Mouse (Mus musculus) thymus, postnatal 10 days (tissue): ENCODE measurements around the gene Ush1g.

ENCODE experiments used
- DNase-seq, 2 experiments: peaks; one replicate each; pipeline ENCODE4 v3.0.0; 2021; ENCODE audit warnings: low spot score in 2 of 2

Ush1g gene

DNA sequence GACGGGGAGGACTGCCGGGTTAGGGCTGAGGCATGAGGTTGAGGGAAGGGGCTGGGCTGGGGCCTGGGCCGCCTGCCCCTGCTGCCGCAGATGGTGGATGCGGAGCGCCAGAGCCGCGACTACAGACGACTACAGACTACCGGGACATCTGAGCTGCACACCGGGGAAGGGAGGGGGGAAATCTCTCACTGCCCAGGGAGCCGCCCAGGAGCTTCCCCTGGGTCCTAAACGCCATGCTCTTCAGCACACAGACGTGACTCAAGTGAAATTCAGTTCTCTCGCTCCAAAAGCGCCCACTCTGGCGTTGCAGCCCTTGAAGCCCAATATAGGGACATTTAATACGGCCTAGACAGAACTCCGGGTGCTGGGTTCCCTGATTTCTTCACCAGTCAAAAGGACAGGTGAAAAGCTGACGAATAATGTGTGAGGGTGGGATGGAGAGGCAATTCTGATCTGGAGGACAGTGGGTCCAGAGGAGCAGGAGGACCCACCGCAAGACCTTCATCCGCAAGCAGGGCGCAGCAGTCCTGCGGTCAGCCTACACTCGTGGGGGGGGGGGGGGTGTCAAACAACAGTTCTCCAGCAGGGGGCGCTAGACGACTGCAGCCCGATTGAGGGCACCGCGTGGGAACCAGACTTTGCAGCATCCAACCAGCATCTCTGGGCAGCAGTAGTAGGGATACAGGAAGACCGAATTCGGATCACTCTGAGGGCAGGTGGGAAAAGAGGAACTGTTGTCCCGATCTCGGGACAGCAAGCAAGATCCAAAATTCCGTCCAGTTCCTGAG lies at the start of gene Ush1g:
Gene Ush1g, minus strand, starts transcription at position 136 of the 788 bp plus-strand sequence.
- DNase-seq, result peak in 1 of 2 experiments; percentile 66

GRCm38 (mm10) chr11:115371354-115371753 lies 49.5 kb upstream of the Ush1g start:
- DNase-seq, result no peak

DNA sequence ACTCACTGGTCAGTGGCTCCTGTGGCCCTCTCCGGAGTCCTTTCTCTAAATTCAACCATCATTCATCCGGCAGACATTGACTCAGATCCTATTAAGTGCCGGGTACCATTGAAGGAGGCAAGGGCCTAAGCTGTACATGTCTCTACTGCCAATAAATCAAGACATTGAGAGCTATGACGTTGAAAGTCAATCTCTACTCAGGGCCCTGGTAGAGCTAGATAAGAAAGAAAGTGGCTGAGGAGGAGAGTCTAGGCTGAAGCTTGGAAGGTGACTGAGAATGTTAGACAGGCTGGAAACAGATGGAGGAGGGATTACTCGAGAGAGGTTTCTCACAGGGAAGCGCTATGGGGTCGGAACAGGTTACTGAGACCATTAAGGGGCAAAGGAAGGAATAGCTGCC lies 48.5 kb upstream of the Ush1g start:
- DNase-seq, result no peak

DNA sequence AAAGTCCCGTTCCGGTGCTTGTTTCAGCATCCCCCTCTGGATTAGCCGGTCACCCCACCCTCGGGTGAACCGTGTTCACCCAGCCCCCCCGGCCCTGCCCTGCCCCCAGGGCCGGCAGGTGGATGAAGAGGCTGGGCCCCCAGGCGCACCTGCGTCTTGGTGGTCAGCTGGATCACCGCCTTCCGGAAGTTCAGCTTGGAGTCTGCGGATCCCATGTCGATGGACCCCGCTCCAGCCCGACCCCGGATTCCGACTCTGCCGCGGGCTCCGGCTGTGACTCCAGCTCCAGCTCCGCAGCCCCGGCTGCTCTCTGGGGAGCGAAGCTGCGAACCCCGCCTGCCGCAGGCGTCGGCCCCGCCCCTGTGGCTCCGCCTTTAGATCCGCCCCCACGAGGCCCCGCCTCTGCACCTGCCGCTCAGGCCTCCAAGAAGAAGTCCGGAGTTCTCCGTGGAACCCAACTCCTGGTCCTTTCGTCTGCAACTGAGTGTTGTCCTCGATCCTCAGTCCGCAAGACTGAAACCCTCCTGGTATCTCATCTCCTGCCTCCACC lies 45.6 kb upstream of the Ush1g start, which contains the start of gene Hid1:
Gene Hid1, minus strand, starts transcription at position 362 of the 550 bp plus-strand sequence.
- DNase-seq, result peak; percentile 83 to 89

GRCm38 (mm10) chr11:115366706-115367394 lies 45.0 kb upstream of the Ush1g start:
- DNase-seq, result peak; percentile 27 to 35

DNA sequence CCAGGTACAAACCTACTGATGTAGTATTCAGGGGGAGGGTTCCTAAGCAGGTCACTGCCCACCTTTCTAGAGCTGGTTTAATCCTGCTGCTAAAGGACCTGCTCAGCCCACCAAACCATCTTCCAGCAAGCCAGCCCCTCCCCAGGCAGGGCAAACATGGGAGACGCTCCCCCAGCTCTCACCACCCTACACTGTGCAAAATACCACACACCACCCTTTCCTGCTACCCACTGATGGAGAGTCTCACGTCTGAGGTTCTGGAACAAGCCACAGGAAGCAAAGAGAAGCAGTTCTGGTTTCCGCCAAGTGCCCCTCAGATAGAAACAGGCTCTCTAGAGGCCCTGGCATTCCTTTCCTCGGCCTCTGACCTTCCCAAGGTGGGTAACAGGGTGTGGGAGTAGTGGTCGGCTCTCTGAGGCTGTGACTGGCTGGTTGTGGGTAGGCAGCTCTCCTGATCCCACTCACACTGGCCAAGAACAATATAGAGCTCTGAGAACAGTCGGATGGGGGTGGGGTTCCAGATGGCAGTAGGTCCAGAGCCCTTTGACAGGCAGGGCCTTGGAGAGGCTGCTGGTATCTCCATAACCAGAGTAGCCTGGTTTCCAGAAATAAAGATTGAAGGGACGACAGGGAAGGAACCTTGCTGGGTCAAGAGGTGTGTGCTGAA lies 44.3 kb upstream of the Ush1g start:
- DNase-seq, result no peak

- no peak for DNase-seq
Observed at GRCm38 (mm10) chr11:115364136-115364535, 42.3 kb upstream of the Ush1g start.

DNA sequence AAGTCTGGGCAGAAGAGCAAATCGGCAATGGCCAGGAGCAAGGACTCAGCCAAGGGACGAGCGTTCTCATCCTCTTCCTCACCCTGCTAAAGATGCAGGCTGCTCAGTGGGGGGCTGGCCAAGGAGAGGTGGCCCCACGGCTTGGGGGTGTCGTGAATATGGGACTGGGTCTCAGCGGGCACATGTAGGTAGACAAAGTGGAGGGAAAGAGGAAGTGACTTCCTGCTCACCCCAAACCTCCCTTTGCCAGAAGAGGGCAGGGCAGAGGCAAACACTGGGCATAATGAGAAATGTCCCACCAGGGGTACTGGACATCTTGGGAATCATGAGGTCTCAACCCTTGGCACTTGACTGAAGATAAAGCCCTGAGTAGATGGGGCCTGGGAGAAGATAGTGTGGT lies 37.9 kb upstream of the Ush1g start:
- peak; percentile 29 to 54 for DNase-seq

GRCm38 (mm10) chr11:115359293-115359692 lies 37.5 kb upstream of the Ush1g start:
- no peak for DNase-seq

DNA sequence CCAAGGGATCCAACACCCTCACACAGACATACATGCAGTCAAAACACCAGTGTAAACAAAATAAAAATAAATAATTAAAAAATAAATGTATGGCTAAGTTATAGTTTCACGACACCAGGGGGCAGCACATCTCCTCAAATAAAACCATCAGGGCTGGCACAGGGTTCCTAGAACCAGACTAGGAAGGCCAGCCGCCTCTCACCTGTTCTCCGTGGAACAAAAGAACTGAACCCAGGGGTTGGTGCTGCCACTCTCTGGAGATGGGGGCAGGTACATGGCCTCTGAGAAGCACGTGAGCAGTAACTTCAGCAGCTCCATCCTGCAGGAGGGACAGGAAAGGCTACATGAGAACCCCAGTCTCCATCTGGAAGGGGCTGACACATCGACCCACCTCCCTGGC lies 36.6 kb upstream of the Ush1g start:
- peak; percentile 57 to 81 for DNase-seq

DNA sequence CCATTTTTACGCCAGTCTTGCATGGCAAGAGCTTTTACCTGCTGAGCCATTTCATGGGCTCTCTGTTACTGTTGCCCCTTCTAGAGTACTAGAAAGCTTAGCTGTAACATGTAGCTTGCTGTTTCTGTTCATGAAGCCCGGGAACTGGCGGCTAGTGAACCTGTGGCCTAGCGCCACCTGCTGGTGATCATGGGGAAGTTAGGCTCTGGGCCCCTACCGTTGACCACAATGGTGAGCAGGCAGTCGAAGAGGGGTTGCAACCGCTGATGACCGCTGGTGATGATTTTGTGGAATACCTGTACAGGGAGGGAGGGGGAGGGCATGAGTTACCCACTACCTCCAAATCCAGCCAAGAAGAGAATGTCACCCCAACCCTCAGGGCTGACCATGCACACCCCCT lies 32.3 kb upstream of the Ush1g start:
- peak in 1 of 2 experiments; percentile 69 for DNase-seq

DNA sequence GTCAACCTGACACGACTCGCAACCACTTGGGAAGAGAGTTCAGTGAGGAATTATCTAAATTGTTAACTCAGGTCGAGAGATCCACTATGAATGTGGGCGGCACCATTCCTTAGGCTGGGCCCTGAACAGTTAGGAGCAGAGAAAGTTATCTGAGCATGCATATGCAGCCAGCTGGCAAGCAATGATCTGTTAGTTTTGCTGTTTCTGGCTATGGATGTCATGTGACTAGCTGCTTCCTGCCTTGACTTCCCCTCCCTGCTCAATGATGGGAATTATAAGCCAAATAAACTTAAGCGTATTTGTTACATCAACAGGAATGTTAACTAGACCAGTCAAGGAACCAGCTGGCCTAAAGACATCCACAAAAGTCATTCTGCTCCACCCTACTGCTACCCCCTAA lies 31.5 kb upstream of the Ush1g start:
- DNase-seq, result no peak

GRCm38 (mm10) chr11:115349976-115350375 lies 28.1 kb upstream of the Ush1g start:
- no peak for DNase-seq

GRCm38 (mm10) chr11:115348681-115349248 lies 26.9 kb upstream of the Ush1g start:
- no peak for DNase-seq

DNA sequence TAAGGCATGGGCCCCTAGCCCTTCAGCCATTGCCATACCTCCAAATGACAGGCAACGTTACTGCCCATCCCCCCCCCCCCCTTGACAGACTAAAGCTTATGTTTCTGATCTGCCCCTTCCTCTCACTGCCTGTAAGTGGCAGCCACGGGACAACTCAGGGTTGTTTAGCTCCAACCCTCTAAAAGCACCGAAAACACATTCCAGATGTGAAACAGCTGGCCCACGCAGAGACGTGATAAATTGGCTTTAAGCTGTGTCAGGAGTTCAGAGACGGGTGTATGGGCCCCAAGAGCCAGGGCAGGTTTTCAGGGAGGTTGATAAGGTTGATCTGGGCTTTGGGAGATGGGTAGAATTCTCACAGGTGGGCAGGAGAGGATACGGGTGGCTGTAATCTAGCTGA lies 23.7 kb upstream of the Ush1g start:
- DNase-seq, result no peak

DNA sequence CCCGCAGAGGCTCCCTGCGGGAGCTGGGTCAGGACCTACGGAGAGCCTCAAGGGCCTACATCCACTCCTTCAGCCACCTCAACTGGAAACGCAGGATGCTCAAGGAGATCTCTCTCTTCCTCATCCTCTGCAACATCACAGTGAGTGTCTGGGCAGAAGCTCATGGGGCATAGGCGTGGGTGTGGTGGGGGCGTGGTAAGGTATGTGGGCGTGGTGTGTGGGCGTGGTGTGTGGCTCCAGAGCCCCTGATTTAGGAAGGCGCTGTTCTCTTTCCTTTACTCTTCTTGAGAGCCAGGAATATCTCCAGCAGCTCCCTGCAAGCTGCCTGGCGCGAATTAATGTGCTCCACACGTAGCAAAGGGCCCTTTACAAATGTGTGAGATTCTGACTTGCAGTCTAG lies 23.1 kb upstream of the Ush1g start:
- DNase-seq, result no peak

GRCm38 (mm10) chr11:115341866-115342265 lies 20.0 kb upstream of the Ush1g start:
- no peak for DNase-seq

GRCm38 (mm10) chr11:115341246-115341645 lies 19.4 kb upstream of the Ush1g start:
- DNase-seq, result no peak

GRCm38 (mm10) chr11:115337826-115338225 lies 16.0 kb upstream of the Ush1g start:
- no peak for DNase-seq

GRCm38 (mm10) chr11:115337350-115337749 lies 15.5 kb upstream of the Ush1g start:
- DNase-seq, result no peak

DNA sequence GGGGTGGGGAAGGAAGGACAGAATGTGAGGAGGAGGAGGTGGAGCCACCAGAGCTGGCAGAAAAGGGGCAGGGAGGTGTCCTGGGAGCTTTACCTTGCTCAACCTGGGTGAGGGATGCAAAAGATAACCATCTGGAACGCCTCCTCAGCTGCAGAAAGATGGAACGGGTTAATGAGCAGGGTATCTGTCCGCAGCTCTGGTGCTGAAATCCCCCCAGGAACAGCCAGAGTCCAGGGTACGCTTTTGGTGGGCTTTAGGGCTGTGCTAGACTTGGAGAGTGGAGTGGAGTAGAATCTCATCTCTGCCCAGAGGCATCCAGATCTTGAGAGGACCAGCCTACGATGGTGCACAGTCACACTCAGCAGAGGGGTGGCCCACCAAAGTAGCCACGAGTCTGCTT lies 14.3 kb upstream of the Ush1g start:
- no peak for DNase-seq

GRCm38 (mm10) chr11:115335223-115335622 lies 13.4 kb upstream of the Ush1g start:
- no peak for DNase-seq
